Mouse (Mus musculus) spleen, adult 2 months (tissue): ENCODE data around the gene Tpx2. TPM values are rescaled to one million over a fixed set of nuclear protein-coding genes. Genes with fewer than 3 reads are reported as not detected.

ENCODE experiments used
- DNase-seq, 2 experiments: peaks; one replicate each; pipeline versions ENCODE4 v3.0.0 to v3.0.0-alpha.2; 2012 to 2021; ENCODE audit warnings: low spot score in 2 of 2, low read depth in 1 of 2
- H3K27ac ChIP-seq: fragments of 200-500 bp; 2 replicates; pipeline ENCODE4 v1.5.1; 2012; ENCODE audit warnings: low read length, inconsistent platforms; ENCODE audit not compliant: insufficient read depth
- H3K27me3 ChIP-seq: fragments of 200-500 bp; 2 replicates; pipeline ENCODE4 v1.6.1; 2012; ENCODE audit warnings: mild to moderate bottlenecking, moderate library complexity, low read length, inconsistent platforms; ENCODE audit not compliant: control insufficient read depth, insufficient read depth
- H3K36me3 ChIP-seq: fragments of 200-500 bp; 2 replicates; pipeline ENCODE4 v1.6.1; 2012; ENCODE audit warnings: mild to moderate bottlenecking, low read length, inconsistent platforms; ENCODE audit not compliant: control insufficient read depth, insufficient read depth
- H3K4me1 ChIP-seq: fragments of 200-500 bp; 2 replicates; pipeline ENCODE4 v1.6.1; 2011; ENCODE audit warnings: inconsistent platforms; ENCODE audit not compliant: control insufficient read depth, insufficient read depth, insufficient read length
- H3K4me3 ChIP-seq: fragments of 200-500 bp; 2 replicates; pipeline ENCODE4 v1.5.1; 2011; ENCODE audit warnings: mild to moderate bottlenecking, inconsistent platforms; ENCODE audit not compliant: insufficient read depth, insufficient read length; ENCODE audit errors: extremely low read depth
- CTCF ChIP-seq: fragments of 200-500 bp; IDR thresholded peaks from 2 replicates; pipeline ENCODE4 v1.5.1; 2011; ENCODE audit warnings: mild to moderate bottlenecking, inconsistent platforms; ENCODE audit not compliant: insufficient read depth, insufficient read length, insufficient replicate concordance; ENCODE audit errors: extremely low read depth
- POLR2A ChIP-seq: fragments of 200-500 bp; IDR thresholded peaks from 2 replicates; pipeline ENCODE4 v1.6.1; 2011; ENCODE audit warnings: low read depth, low read length, inconsistent platforms
- WGBS: fragments of 180-500 bp; shearing (Covaris S2); methylation state at CpG from one replicate; pipeline ENCODE4 v1.1.7; 2018; 5-methylcytosine and 5-hydroxymethylcytosine counted together
- polyA plus RNA-seq: library from polyadenylated mRNA; depleted of rRNA; stranded (reverse); fragments of >200 nt; gene quantifications from 2 replicates; pipeline ENCODE4 v1.2.3, GENCODE M21; 2012

The Tpx2 gene
- polyA plus RNA-seq, 1 experiment, result 2.0 TPM

DNA sequence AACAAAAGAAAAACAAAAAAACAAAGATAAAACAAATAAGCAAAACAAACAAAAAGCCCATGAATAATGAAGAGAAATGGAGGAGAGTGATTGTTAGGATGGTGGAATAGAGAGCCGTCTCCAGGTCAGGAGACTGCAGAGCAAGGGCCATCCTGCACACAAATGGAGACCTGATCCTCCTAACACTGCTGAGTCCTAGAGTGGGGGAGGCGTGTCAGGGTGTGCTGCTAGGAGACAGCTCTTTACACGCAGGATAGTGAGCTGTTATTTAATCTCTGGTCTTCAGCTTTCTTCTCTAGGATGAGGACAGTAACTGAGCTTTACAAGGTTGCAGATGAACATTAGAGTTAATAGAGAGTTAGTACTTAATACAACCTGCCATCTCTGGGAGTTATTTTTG, 14.9 kb downstream of the Tpx2 start:
- Histone ChIP-seq H3K27ac (no peak overlapping the region), H3K36me3 (no peaks in the 10 kb centered on the region; the same call in 1 of the 2 replicates), H3K4me1 (no peaks in the 10 kb centered on the region), H3K27me3 (no peaks in the 10 kb centered on the region), H3K4me3 (no peak overlapping the region)
- no peak for DNase-seq
- TF ChIP-seq CTCF (no peak), POLR2A (no peak)
- WGBS, result 86% methylated on average over 3 of the region's 3 CpGs

DNA sequence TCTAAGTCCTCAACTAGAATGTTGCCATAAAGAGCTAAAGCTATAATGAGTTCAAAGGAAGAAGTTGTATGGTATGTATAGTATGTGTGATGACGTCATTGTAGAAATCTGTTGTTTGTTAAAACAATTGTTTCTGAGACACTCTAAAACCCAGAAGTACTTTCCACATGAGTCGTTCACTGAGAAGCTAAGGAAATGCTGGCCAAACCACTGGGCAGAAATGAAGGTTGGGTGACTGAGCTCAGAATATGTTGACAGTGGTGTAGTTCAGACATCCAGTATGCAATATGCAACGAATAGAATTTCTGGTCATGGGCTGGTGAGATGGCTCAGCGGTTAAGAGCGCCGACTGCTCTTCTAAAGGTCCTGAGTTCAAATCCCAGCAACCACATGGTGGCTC, 15.6 kb downstream of the Tpx2 start:
- 93% methylated on average over 6 of the region's 6 CpGs for WGBS
- TF ChIP-seq POLR2A (no peak), CTCF (no peak)

DNA sequence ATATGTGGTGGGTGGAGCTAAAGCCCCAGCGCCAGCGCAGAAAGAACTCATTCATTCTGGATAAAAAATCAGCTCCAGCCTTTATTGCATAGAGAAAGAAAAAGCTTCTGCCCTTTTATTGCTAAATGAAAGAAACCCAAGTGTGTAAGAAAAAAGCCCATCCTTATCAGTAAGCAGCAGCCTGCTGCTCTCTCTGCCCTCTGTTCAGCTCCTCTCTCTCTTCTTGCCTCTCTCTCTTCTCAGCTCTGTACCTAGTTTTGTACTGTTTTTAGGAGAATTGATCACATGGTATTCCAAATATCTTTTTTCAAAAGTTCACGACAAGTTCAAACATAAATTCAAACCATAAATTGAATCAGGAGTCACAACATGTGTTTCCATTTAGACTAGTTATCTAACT, 30.5 kb downstream of the Tpx2 start:
- no peak for TF ChIP-seq CTCF
- no peak for TF ChIP-seq POLR2A
- no peak overlapping the region for H3K4me3 ChIP-seq
- 88% methylated on average over 3 of the region's 3 CpGs for WGBS
- no peaks in the 10 kb centered on the region for H3K4me1 ChIP-seq
- H3K27me3 ChIP-seq, result no peaks in the 10 kb centered on the region
- no peak overlapping the region for H3K27ac ChIP-seq
- H3K36me3 ChIP-seq, result peaks cover 3% of the 10 kb centered on the region
- DNase-seq, result no peak

More for the DNA sequence above, 15.6 kb downstream of the Tpx2 start:
- Histone ChIP-seq H3K36me3 (no peaks in the 10 kb centered on the region; the same call in 1 of the 2 replicates), H3K27me3 (no peaks in the 10 kb centered on the region), H3K4me1 (no peaks in the 10 kb centered on the region), H3K4me3 (no peak overlapping the region), H3K27ac (no peak overlapping the region)
- DNase-seq, result no peak

DNA sequence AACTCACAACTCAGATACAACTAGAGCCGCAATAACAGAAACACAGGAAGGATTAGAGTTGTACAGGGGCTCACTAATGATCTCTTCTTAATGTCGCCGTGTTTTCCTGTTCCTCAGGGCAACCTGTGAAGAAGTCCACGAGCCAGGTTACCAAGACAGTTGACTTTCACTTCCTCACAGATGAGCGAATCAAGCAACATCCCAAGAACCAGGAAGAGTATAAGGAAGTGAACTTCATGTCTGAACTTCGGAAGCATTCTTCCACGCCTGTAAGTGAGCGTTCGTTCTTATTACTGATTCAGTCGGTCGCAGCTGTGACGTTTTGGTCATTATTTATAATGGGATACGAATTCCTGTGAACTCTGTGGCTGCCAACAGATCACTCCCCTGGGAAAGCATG, 33.1 kb downstream of the Tpx2 start:
- H3K36me3 ChIP-seq, result peaks cover 3% of the 10 kb centered on the region
- no peaks in the 10 kb centered on the region for H3K4me1 ChIP-seq
- H3K27ac ChIP-seq, result no peak overlapping the region
- no peak overlapping the region for H3K4me3 ChIP-seq
- no peak for TF ChIP-seq CTCF
- no peak for TF ChIP-seq POLR2A
- no peaks in the 10 kb centered on the region for H3K27me3 ChIP-seq
- 80% methylated on average over 13 of the region's 13 CpGs for WGBS
- peak in 1 of 2 experiments; percentile 7 for DNase-seq

DNA sequence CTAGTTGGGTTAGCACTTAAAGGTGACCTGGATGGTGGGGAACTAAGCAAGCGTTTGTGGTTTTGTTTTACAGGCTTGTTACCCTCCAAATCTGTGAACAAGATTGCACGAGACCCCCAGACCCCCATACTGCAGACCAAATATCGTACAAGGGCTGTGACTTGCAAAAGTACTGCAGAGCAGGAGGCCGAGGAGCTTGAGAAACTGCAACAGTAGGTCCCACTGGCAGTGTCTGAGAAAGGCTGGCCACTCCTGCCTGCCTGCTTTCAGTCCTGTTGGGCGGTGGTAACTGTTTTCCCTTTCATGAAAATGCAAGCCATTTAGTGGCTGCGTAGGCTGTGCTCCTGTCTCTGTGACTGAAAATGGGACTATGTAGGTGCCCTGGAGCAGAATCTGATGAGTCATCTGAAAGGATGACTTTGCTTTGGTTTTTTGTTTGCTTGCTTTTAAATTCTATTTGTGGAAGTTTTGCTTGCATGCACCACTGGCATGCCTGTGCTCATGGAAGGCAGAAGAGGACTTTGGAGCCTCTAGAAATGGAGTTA, 36.4 kb downstream of the Tpx2 start:
- H3K4me1 ChIP-seq, result no peaks in the 10 kb centered on the region
- no peak for DNase-seq
- no peak overlapping the region for H3K27ac ChIP-seq
- WGBS, result 93% methylated on average over 6 of the region's 6 CpGs
- no peaks in the 10 kb centered on the region for H3K27me3 ChIP-seq
- H3K4me3 ChIP-seq, result no peak overlapping the region
- no peak for TF ChIP-seq POLR2A
- no peak for TF ChIP-seq CTCF
- peaks cover 3% of the 10 kb centered on the region for H3K36me3 ChIP-seq

DNA sequence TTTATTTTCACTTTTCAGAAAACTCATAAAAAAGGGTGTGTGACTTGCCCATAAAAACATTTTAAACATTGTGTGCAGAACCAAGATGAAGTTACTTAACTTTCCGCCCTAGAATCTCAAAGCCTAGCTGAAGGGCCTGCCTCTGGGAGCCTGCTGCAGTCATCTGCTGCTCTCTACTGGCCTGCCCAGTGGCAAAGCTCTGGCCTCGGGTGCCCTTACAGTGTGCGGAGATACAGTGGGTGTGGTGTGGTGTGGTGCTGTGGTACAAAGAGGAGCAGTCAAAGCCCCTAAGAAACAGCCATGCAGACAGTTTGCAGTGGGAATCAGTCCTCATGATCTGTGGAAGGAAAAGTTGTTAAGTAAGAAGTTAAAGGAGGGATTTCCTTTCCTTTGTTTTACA, 39.5 kb downstream of the Tpx2 start:
- no peak overlapping the region for H3K27ac ChIP-seq
- no peaks in the 10 kb centered on the region for H3K27me3 ChIP-seq
- TF ChIP-seq CTCF (no peak), POLR2A (no peak)
- H3K36me3 ChIP-seq, result peaks cover 5% of the 10 kb centered on the region
- 86% methylated on average over 3 of the region's 3 CpGs for WGBS
- no peaks in the 10 kb centered on the region for H3K4me1 ChIP-seq
- DNase-seq, result no peak
- H3K4me3 ChIP-seq, result no peak overlapping the region

DNA sequence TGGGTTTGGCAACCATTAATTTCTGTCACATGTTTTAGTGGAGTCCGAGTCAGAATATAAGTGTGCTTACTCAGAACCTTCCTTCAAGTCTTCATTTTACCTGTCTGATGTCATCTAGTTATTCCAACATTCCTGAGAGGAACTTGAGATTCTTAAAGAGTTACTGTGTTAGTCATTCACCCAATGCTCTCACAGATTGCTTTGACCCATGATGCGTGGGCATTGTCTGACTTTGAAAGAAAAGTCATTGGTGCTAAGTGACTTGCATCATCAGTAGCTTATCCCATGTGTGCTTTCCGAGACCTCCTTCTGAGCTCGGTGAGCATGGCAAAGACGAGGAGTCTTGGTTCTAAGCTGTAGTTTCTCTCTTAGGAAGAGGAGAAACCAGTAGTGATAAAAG, 41.0 kb downstream of the Tpx2 start:
- no peaks in the 10 kb centered on the region for H3K4me1 ChIP-seq
- TF ChIP-seq POLR2A, result no peak
- no peak for TF ChIP-seq CTCF
- no peak overlapping the region for H3K27ac ChIP-seq
- WGBS, result 96% methylated on average over 5 of the region's 5 CpGs
- H3K36me3 ChIP-seq, result peaks cover 10% of the 10 kb centered on the region
- no peak overlapping the region for H3K4me3 ChIP-seq
- H3K27me3 ChIP-seq, result no peaks in the 10 kb centered on the region
- DNase-seq, result no peak
